Mouse (Mus musculus) neural tube, embryonic 11.5 days (tissue): Measurements from ENCODE around the gene Crebrf. TPM values are rescaled to one million over a fixed set of nuclear protein-coding genes. Genes with fewer than 3 reads are reported as not detected.

Source experiments
- ATAC-seq: fragments of 200-750 bp; cut with Nextera tagmentation; 2 replicates; pipeline ENCODE4 v1.8.0; 2017; ENCODE audit warnings: moderate number of reproducible peaks, mild to moderate bottlenecking, moderate TSS enrichment, moderate library complexity; ENCODE audit not compliant: insufficient read depth, low FRiP score, low TSS enrichment
- DNase-seq: peaks from one replicate; pipeline ENCODE4 v3.0.0-alpha.2; 2015; ENCODE audit warnings: low spot score
- H3K27ac ChIP-seq: fragments of 300-500 bp; sonication (generic); 2 replicates; pipeline ENCODE4 v1.5.1; 2014; ENCODE audit warnings: low read depth, mild to moderate bottlenecking, low read length
- H3K27me3 ChIP-seq: fragments of 300-500 bp; sonication (generic); 2 replicates; pipeline ENCODE4 v1.6.1; 2014; ENCODE audit warnings: mild to moderate bottlenecking, low read length, mixed read lengths; ENCODE audit not compliant: control insufficient read depth, insufficient read depth
- H3K36me3 ChIP-seq: fragments of 300-500 bp; sonication (generic); 2 replicates; pipeline ENCODE4 v1.6.1; 2014; ENCODE audit warnings: mild to moderate bottlenecking, low read length, moderate library complexity, mixed read lengths; ENCODE audit not compliant: control insufficient read depth, insufficient read depth
- H3K4me1 ChIP-seq: fragments of 300-500 bp; sonication (generic); 2 replicates; pipeline ENCODE4 v1.6.1; 2014; ENCODE audit warnings: low read length, mixed read lengths; ENCODE audit not compliant: control insufficient read depth, insufficient read depth
- H3K4me2 ChIP-seq: fragments of 300-500 bp; sonication (generic); 2 replicates; pipeline ENCODE4 v1.6.1; 2014; ENCODE audit warnings: low read depth, mild to moderate bottlenecking, moderate library complexity
- H3K4me3 ChIP-seq: fragments of 300-500 bp; sonication (generic); 2 replicates; pipeline ENCODE4 v1.5.1; 2014; ENCODE audit warnings: low read depth, low read length
- H3K9ac ChIP-seq: fragments of 300-500 bp; sonication (generic); 2 replicates; pipeline ENCODE4 v1.6.1; 2014; ENCODE audit warnings: mild to moderate bottlenecking, low read length
- H3K9me3 ChIP-seq: fragments of 300-500 bp; sonication (generic); 2 replicates; pipeline ENCODE4 v1.6.1; 2016; ENCODE audit warnings: low read length; ENCODE audit not compliant: control insufficient read depth
- WGBS: fragments of 180-500 bp; shearing (Covaris S2); extraction: QIAGEN DNeasy Blood & Tissue Kit; methylation state at CpG from one replicate; pipeline ENCODE4 v1.1.7; 2014; 5-methylcytosine and 5-hydroxymethylcytosine counted together
- polyA plus RNA-seq: library from polyadenylated mRNA; unstranded; fragments of >200 nt; fragmentation: Nextera tagmentation; extraction: Ambion mirVana; gene quantifications from 2 replicates; pipeline ENCODE4 v1.2.1, GENCODE M21; 2014

Gene Crebrf
- polyA plus RNA-seq, 1 experiment from 2014 or later, result 3.2 TPM

- WGBS, result 89% methylated on average over 8 of the region's 8 CpGs
- ATAC-seq (no peak), DNase-seq (no peak)
- no peaks in the 10 kb centered on the region for H3K4me1 ChIP-seq
- H3K36me3 ChIP-seq, result no peaks in the 10 kb centered on the region
- H3K4me2 ChIP-seq, result no peak overlapping the region
- H3K9me3 ChIP-seq, result no peaks in the 10 kb centered on the region
- no peaks in the 10 kb centered on the region for H3K27me3 ChIP-seq
- no peak overlapping the region for H3K27ac ChIP-seq
- no peak overlapping the region for H3K9ac ChIP-seq
- H3K4me3 ChIP-seq, result no peak overlapping the region
These were observed 26.4 kb upstream of the Crebrf start for GRCm38 (mm10) chr17:26688795-26689735.

DNA sequence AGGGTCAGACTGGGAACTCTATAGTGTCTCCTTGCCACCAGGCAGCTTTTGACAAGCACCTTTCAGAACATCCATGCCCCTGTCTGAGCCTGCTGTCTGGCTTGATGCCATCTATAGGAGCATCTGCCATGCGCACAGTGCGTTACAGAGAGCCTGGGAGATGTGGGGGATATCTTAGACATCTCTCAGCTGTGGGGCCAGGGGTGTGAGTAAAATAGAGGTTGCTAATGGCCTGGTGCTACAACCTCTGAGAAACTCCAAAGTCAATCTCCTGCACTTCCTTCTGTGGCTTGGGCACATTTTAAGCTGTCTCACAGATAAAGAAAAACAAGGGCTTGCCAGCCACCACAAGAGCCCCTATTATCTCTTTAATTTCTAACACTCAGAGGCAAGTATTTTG, 25.6 kb upstream of the Crebrf start:
- WGBS, result 87% methylated on average over 2 of the region's 2 CpGs
- no peaks in the 10 kb centered on the region for H3K4me1 ChIP-seq

GRCm38 (mm10) chr17:26690236-26690635, 25.2 kb upstream of the Crebrf start:
- no peaks in the 10 kb centered on the region for H3K9me3 ChIP-seq
- no peaks in the 10 kb centered on the region for H3K27me3 ChIP-seq
- no peak overlapping the region for H3K27ac ChIP-seq
- ATAC-seq (no peak), DNase-seq (no peak)
- no peak overlapping the region for H3K4me3 ChIP-seq
- H3K4me2 ChIP-seq, result no peak overlapping the region
- 80% methylated on average over 5 of the region's 5 CpGs for WGBS
- no peak overlapping the region for H3K9ac ChIP-seq
- H3K36me3 ChIP-seq, result no peaks in the 10 kb centered on the region
- H3K4me1 ChIP-seq, result no peaks in the 10 kb centered on the region

More for the DNA sequence above, 25.6 kb upstream of the Crebrf start:
- Histone ChIP-seq H3K9ac (no peak overlapping the region), H3K36me3 (no peaks in the 10 kb centered on the region), H3K4me3 (no peak overlapping the region), H3K9me3 (no peaks in the 10 kb centered on the region), H3K27ac (no peak overlapping the region), H3K27me3 (no peaks in the 10 kb centered on the region), H3K4me2 (no peak overlapping the region)
- no peak for DNase-seq
- ATAC-seq, result no peak

DNA sequence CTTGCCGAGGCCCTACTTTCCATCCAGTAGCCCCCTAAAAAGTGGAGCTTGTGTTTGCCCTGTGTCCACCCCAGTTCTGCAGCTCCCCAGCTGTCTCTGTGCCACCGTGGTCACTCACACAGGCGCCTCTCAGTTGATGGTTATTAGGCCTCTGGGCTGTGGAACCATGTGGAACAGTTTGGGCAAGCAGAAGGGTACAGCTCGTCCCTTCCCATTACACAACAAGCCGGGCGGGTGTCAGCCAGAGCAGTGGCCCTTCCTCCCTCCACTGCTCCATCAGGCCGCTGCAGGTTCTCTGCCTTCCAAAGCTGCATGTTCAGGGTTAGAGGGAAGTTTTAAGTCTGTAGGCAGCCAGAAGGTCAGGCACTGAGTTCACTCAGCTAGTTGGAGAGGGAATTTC, 24.3 kb upstream of the Crebrf start:
- H3K27me3 ChIP-seq, result no peaks in the 10 kb centered on the region
- no peak overlapping the region for H3K4me3 ChIP-seq
- ATAC-seq, result no peak
- H3K9me3 ChIP-seq, result no peaks in the 10 kb centered on the region
- H3K27ac ChIP-seq, result no peak overlapping the region
- no peak for DNase-seq
- H3K4me1 ChIP-seq, result no peaks in the 10 kb centered on the region
- WGBS, result 90% methylated on average over 7 of the region's 7 CpGs
- H3K9ac ChIP-seq, result no peak overlapping the region
- H3K4me2 ChIP-seq, result no peak overlapping the region
- no peaks in the 10 kb centered on the region for H3K36me3 ChIP-seq

- Histone ChIP-seq H3K9ac (no peak overlapping the region), H3K4me2 (no peak overlapping the region), H3K9me3 (no peaks in the 10 kb centered on the region), H3K27me3 (no peaks in the 10 kb centered on the region), H3K4me3 (no peak overlapping the region), H3K4me1 (no peaks in the 10 kb centered on the region), H3K36me3 (no peaks in the 10 kb centered on the region), H3K27ac (no peak overlapping the region)
- 79% methylated on average over 7 of the region's 7 CpGs for WGBS
- DNase-seq (no peak), ATAC-seq (no peak)
These were observed 22.0 kb upstream of the Crebrf start for GRCm38 (mm10) chr17:26693424-26693823.

GRCm38 (mm10) chr17:26694171-26694570, 21.3 kb upstream of the Crebrf start:
- WGBS, result 77% methylated on average over 7 of the region's 7 CpGs
- H3K36me3 ChIP-seq, result no peaks in the 10 kb centered on the region
- H3K27me3 ChIP-seq, result no peaks in the 10 kb centered on the region
- H3K4me1 ChIP-seq, result no peaks in the 10 kb centered on the region
- H3K4me3 ChIP-seq, result no peak overlapping the region
- H3K27ac ChIP-seq, result no peak overlapping the region
- DNase-seq (no peak), ATAC-seq (no peak)
- no peaks in the 10 kb centered on the region for H3K9me3 ChIP-seq
- no peak overlapping the region for H3K9ac ChIP-seq
- H3K4me2 ChIP-seq, result no peak overlapping the region

- 97% methylated on average over 3 of the region's 3 CpGs for WGBS
These were observed 20.3 kb upstream of the Crebrf start for GRCm38 (mm10) chr17:26695193-26695592.

DNA sequence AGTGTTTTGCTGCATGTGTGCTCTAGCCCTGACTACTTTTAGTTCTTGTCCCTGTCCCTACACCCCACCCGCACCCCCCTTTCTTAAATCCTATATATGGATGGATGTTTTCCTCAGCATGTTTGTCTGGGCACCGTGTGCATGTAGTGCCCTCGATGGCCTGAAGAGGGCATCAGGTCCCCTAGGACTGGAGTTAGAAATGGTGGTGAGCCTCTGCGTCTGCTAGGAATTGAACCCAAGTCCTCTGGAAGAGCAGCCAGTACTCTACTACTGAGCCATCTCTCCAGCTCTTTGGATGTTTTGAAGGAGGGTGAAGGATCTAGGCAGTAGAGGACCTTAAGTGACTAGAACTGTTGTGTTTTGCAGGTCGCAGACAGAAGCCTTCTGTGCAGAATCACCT, 16.6 kb upstream of the Crebrf start:
- ATAC-seq, result no peak
- no peaks in the 10 kb centered on the region for H3K4me1 ChIP-seq
- H3K36me3 ChIP-seq, result no peaks in the 10 kb centered on the region
- no peak overlapping the region for H3K4me2 ChIP-seq
- no peaks in the 10 kb centered on the region for H3K27me3 ChIP-seq
- H3K9ac ChIP-seq, result no peak overlapping the region
- H3K9me3 ChIP-seq, result no peaks in the 10 kb centered on the region
- no peak overlapping the region for H3K27ac ChIP-seq
- WGBS, result 87% methylated on average over 5 of the region's 5 CpGs
- H3K4me3 ChIP-seq, result no peak overlapping the region
- DNase-seq, result no peak

More at GRCm38 (mm10) chr17:26695193-26695592, 20.3 kb upstream of the Crebrf start:
- Histone ChIP-seq H3K36me3 (no peaks in the 10 kb centered on the region), H3K4me1 (no peaks in the 10 kb centered on the region), H3K4me3 (no peak overlapping the region), H3K27ac (no peak overlapping the region), H3K27me3 (no peaks in the 10 kb centered on the region), H3K9me3 (no peaks in the 10 kb centered on the region), H3K4me2 (no peak overlapping the region), H3K9ac (no peak overlapping the region)
- DNase-seq (no peak), ATAC-seq (no peak)
